Mouse (Mus musculus) large intestine, adult 2 months (tissue): ENCODE data around the gene Ccdc34. TPM values are rescaled to one million over a fixed set of nuclear protein-coding genes. Genes with fewer than 3 reads are reported as not detected.

Experiments used
- DNase-seq: peaks from one replicate; pipeline ENCODE4 v3.0.0-alpha.2; 2012; ENCODE audit warnings: low read depth, low spot score
- WGBS: fragments of 180-500 bp; shearing (Covaris S2); methylation state at CpG from one replicate; pipeline ENCODE4 v1.1.7; 2018; 5-methylcytosine and 5-hydroxymethylcytosine counted together
- polyA plus RNA-seq: library from polyadenylated mRNA; depleted of rRNA; stranded (reverse); fragments of >200 nt; gene quantifications from 2 replicates; pipeline ENCODE4 v1.2.3, GENCODE M21; 2012; rRNA removed

Ccdc34 gene
- 13.3 and 14.1 TPM in 2 replicates for polyA plus RNA-seq

DNA sequence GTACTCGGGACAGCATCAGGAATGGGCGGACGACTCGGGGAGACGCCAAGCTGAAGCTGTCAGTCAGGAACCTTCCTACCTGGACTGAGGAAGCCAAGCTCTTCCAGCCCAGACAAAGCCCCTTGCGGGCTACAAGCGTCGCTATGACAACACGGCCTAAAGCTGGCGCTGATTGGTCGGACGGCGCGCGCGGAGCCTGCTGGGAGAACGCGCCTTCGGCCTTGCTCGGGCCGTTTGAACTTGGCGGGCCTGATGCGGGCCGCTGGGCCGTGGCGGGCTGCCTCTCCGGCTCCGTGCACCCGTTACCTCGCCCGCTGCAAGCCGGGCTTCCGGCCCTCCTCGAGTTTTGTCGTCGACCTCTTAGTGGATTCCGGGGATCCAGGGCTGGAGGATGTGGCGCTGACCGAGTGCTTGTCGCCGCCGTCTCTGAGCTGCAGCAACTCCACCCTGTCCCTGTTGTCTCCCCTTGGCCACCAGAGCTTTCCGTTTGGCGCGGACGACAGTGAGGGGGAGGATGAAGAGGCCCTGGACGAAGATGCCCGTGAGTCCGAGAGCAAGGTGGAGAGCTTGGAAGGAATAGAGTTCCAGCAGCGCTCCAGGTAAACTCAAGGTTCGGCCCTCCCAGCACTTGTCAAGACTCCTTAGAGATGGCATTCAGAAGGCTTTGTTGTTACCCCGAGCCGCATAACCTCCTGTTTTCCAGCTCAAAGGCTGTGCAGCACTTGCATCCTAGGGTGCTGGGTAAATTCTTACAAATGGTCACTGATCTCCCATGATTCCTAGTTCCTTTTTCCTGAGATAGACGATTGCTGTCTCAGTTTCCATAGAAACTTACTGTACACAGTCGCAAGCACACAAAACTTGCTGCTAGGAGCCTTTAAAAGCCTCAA, at the start of gene Ccdc34:
Ccdc34 (plus strand) TSS at position 202 of the 890 bp plus-strand sequence.
- peak; percentile 83 for DNase-seq
- WGBS = under 1% methylated on average over 55 of the region's 55 CpGs

DNA sequence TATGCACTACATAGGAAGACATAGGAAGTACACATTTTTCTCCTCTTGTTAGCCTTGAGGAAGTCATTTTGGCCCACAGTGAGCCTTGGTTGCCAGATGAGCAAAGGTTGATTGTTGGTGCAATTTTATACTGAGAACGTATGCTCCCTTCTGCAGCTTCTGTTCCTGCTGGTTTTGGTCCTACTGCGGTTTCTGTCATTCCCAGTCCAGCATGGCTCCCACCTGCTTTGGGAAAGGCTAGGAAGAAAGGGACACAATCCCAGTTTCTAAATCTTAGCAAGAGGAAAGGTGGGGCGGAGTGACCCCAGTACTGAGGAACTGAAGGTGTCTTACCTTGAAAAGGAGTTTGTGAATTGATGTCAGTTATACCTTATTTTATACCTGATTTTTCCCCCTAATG, 48.2 kb upstream of the Ccdc34 start:
- no peak for DNase-seq
- WGBS = 45% methylated on average over 3 of the region's 3 CpGs

DNA sequence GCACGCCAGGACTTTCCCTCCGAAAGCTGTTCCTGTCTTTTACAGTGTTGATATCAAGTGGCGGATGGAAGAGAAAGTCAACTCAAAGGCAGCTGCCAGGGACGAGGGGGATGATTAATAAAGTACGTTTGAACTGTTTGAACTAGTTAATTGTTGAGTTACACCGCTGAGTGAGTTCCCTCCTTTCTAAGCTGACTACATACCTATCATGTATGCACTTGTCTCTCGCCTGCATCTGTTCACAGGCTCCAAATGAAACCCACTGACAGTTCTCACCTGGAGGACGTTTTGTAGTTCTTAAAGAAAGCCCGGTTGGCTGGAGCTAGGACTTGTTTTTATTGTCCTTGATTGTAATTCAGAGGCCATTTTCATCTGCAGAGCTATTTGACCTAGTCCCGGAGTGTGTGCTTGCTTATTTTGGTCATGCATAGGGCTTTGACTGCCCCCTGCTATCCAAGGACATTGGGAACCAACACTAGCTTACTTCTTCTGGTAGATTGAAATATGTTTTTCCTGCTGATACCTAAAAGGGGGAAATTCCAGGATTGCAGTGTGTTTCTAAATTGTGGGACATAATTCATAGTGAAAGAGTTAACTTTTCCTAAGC, 47.6 kb upstream of the Ccdc34 start:
- WGBS = 41% methylated on average over 10 of the region's 10 CpGs
- DNase-seq = no peak

DNA sequence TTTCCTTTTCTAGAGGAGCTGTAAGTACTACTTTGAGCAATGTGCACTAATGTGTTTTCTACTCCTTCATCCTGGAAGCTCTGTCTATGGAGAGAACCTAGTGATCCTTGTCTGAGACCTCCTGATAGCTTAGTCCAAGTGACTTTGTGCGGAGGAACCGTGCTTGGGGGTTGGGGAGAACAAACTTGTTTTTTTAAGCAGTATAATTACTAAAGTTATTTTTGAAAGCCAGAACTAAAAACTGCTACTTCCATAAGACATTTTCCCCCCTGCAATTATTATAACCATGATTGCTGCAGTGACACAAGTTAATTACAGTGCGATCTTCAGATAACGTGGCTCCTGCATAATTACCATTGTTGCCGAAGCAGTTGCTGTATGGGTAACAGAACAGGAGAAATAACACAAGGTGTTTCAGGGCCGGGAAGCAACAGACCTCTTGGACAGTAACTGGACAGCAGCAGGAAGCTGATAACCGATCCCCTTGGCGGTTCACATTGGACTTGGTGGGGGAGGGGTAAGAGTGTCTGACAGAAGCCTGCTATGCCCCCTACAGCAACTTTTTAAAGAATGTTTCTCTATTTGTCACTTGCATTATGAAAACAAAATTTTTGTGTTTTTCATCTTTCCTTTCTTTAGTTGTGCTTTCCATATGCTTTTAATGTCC, 46.7 kb upstream of the Ccdc34 start:
- 77% methylated on average over 8 of the region's 8 CpGs for WGBS
- no peak for DNase-seq

DNA sequence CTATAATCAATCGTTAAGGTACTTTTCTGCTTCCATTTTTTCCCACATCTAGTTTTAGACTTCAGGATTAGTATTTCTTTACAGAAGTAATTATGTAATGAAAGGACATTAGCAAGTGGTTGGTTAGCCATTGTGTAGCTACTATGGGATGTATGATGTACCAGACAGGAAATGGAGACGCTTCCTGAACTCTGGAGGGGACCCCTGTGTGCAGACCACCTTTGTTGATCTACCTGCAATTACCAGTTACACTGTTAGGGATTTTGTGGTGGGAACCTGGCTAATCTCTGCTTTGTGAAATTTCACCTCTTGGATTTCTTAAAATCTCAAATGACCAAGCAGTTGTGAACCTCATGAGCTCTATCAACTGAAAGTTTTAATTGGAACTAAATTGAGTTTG, 45.3 kb upstream of the Ccdc34 start:
- DNase-seq = no peak
- WGBS = 93% methylated on average over 2 of the region's 2 CpGs

DNA sequence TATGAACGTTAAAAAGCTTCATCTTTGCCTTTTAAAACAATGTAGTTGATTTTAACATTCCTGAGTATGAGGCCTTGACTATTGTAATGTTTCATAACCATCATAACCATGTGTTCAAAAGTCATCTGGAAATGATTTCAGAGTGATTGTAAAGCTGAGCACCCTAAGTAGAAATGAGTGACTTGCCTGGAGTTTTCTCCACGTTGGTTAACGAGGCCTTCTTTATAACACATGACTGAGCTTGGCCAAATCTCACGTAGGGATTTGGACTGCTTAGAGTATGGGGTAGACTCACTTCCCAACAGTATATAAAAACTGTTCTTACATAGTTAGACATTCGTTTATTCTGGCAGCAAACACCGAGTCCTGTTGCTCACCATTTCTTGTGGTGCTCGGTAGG, 44.7 kb upstream of the Ccdc34 start:
- WGBS = 48% methylated on average over 7 of the region's 7 CpGs
- DNase-seq = no peak

DNA sequence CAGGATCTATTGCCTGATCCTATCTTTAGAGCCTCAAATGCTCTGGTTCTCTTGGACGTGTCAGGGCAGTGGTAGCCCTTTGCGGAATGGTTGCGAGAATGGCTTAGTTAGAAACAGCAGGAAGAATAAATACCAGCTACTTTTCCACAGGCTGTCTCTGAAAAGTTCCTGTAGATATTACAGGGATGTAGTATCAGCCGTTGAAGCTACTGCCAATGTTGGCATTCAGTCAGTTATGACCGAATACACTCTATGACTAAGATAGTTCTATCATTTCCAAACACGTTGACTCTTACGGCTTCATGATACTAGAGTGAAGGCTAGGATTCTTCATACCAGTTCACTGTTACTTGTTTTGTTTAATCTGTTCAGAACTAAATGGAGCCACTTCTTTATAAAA, 42.8 kb upstream of the Ccdc34 start:
- WGBS = 89% methylated on average over 7 of the region's 7 CpGs
- DNase-seq = no peak

DNA sequence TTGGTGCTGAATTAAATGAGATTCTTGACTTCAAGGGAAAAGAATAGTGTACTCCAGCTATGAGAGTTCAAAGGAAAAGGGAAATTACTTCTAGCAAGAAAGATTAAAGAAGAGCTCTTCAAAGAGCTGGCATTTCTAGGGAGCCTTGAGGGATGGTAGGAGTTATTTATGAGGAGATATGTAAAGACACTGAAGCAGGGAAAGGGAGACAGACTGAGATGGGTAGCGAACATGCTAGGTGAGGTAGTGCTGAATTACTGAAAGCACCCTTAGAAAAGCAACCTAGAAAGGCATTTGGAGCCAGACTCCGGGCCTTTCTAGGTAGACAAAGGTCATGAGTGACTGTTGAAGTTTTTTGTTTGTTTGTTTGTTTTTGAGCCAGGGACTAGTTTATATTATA, 41.4 kb upstream of the Ccdc34 start:
- DNase-seq = no peak
- 84% methylated on average over 2 of the region's 2 CpGs for WGBS

DNA sequence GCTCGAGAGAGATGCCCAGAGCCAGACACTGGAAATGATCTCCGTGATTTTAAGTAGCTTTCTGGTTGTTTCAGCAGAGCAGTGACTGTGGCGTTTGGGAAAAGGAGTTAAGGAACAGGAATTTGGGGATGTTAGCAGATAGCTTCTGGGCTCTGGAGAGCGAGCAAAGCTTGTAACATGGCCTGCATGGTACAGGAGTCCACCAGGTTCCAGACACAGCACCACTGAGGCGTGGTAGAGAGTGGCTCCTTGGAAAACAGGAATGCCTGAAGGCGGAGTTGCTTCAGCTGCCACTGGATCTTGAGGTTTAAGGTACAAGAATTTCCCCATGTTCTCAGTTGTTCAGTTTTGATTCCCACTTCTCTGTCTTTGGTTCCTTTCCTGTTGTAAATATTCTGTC, 40.3 kb upstream of the Ccdc34 start:
- WGBS = 76% methylated on average over 6 of the region's 6 CpGs
- DNase-seq = no peak

DNA sequence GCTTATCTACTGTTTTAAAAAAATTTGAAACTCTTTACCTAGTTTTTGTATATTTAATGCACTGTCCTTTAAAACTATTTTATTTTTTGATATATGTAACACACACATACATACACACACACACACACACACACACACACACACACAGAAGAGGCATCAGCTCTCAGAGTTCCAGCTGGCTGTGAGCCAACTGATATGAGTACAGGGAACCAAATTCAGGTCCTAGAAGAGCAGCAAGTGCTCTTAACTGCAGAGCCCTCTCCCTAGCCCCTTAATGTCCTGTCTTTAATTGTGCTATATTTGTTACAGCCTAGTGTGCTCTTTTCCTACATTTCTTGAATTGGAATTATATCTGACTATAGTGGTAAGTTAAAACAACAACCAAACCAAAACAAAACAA, 38.4 kb upstream of the Ccdc34 start:
- no peak for DNase-seq

DNA sequence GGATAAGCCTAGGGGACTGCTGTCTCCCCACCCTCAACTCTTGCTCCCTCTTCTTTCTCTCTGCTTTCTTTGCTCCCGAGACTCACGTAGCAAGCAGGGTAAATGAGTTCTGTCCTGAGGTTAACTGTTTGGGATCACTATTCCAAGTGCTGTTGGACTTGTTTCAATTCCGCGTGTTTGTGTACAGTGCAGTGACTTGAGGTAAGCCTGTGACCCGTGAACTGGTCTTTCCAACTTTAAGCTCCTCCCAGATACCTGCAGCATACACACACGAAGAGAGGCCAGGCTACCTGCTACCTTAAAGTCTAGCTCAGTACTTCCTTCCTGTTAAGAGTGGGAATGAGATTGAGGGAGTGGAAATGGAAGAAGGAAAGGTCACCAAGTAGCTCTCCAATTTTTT, 34.2 kb upstream of the Ccdc34 start:
- WGBS = 32% methylated on average over 6 of the region's 6 CpGs
- no peak for DNase-seq

DNA sequence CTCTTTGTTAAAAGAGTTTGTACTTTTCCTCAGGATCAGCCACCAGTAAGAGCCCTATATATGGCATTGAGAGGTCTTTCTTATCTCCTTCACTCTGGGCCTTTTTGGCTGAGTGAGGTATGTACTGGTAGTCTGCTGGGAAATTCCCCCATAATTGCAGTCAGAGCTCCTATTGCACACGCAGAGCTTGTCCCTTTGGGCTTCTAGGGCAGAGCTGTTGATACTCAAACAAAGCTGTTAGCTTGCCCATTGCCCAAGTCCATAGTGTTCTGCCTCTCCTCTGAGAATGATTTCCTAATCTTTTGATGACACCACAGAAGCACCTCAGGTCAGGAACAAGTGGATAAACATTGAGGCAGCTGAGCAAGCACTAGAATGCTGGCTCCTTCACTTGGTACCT, 32.7 kb upstream of the Ccdc34 start:
- 22% methylated on average over 1 of the region's 1 CpGs for WGBS
- no peak for DNase-seq

DNA sequence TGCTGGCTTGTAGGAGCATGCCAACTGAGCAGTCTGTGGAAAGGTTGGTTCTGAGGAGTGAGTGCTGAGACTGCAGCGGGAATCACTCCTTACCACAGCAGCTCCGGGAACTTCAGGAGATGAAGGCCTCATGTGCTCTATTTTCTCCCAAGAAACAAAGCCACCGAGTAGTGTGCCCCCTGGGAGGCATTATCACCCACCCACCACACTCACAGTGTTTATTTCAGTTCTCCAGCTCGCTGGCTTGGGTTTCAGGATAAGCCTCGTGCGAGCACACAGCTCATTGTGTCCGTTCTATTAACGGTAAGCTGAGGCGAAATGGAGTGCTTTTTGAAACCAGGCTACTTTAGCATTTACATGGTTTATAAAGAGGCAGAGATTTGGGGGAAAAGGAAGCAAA, 32.1 kb upstream of the Ccdc34 start:
- DNase-seq = no peak
- 63% methylated on average over 9 of the region's 9 CpGs for WGBS

DNA sequence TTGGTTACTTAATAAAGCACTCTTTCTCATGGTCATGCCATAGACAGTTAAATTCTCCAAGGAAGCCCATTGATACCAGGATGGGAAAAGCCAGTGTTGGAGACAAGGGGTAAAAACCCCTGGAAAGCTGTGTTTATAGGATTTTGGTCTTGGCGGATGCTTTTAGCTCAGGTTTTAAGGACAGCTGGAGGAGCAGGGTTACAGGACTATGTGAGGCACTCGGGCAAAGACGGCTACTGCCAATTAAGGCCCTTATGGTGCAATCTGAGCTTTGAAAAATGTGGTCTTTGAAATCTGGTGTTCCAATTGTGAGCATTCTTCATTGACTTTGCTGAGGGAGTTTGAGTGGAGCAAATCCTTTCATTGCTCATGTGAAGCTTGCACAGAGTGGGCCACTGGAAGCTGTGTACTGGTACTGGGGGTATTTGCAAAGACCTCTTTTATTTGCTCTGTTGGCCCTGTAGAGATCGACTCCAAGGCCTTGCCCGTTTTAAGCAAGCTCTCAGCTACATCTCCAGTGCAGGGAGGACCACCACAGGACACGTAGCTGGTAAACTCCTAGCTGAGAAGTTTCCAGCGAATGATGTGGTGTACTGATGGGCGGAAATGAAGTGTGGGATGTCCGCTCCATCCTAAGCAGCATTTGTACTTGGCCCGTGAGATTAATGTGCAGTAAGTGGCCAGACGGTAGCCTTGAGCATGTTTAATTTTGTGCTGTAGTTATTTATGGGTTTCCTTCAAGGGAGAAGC, 31.4 kb upstream of the Ccdc34 start:
- 65% methylated on average over 11 of the region's 11 CpGs for WGBS
- DNase-seq = no peak

DNA sequence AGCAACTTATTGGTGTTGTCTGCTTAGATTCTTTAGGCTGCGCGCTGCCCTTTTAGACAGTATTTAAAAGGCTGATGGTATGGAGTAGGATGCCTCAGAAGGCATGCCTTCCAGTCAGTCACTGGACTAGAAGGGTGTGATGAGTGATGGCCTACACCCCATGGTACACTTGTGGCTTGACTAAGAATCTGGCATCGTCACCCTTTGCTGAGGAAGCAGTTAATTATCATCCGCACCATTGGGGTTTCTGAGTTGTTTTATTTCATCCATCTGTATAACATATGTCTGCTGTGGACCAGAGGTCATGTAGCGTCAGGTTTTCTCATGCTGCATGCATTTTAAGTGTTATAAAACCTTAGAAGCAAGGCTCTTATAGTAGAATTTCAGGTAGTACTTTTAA, 29.7 kb upstream of the Ccdc34 start:
- DNase-seq = no peak
- WGBS = 67% methylated on average over 5 of the region's 5 CpGs

DNA sequence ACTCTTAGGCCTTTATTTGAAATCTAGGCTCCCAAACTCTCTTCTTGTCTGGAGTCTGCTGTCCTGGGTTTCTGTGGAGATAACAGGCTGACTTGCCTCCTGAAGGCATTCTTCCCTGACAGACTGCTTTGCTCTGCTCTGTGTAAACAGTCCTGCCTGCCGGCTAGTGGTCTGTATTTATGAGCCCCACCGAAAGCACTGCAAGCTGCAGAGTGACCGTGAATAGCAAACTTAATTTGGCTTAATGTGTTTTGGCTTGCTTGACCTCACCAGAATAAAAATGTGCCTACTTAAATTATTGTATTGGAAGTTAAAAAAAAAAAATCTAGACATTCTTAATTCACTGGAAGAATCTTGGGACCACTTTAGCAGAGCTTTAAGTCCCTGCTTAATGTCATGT, 28.4 kb upstream of the Ccdc34 start:
- 20% methylated on average over 3 of the region's 3 CpGs for WGBS
- DNase-seq = no peak

DNA sequence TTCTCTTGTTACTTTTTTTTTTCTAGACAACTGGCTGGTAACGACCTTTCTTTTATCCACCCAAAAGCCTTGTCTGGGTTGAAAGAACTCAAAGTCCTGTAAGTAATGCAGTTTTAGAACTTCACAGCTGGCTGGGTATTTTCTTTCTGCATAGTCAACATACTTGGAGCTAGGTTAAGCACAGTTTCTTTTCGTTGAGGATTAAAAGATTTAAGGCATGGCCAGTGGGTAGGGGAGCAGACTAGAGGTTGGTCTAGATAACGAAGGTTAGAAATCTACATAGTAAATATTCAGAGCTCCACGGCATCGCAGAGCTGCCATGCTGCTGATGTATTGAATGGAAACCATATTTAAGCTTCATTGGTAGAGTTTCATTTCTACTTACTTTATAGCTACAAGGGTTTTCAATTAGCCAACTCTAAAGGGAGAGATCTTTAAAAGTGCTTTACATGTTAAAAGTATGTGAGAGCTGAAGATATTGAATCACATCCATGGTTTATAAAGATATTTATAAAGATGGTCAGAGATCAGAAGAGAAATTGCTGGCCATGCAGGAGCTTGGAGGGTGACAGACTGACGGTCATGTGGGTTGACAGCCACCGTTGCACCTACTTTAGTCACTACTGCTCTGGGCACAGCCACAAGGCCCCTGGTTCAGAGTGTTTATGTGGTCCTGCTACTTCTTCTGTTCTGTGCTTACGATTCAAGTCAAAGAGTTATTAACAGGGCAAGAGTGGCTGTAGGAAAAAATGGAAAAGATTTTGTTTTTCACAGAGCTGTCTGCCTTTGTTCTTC, 27.7 kb upstream of the Ccdc34 start:
- 65% methylated on average over 8 of the region's 8 CpGs for WGBS
- no peak for DNase-seq

DNA sequence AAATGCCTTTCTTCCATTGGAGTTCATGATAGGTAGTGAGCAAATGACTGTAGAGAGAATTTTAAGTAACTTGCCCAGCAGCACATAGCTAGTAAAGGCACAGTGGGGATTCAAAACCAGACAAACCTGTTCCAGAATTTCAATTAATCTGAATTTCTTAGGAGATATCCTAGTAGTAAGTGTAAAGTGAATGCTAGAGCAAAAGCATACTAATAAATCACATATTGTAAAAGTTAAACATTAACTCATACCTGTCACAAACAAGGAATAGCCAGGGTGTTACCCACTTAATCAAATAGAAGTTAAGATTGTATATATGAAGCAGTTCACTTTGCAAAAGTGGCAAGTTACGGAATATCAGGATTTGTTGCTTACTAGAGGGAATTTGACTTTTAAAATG, 25.9 kb upstream of the Ccdc34 start:
- WGBS = 33% methylated on average over 1 of the region's 1 CpGs

DNA sequence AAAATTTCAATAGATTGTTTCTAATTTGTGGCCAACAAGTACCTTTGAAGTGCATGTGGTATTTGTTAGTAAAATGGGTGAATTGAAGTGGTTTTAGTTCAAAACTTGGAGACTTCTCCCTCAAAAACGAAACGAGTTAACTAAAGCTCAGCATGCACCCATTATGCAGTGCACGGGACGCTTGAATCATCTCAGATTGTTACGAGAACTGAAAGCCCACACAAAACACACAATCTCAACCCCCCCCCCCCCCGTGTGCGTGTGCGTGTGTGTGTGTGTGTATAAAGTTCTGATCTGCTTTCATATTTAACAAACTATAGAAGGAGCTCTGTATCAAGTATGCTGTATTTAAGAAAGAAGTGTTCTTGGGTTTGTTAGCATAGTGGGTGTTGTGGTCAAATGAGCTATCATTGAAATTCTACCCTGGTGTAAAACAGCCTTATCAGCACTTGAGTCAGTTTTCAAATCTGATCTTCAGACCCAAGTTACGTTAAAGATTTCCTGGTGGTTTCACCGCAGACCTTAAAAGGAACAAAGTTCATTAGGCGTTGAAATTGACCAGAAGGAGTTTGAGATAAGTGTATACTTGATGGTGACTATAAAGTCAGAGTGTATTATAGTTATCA, 25.1 kb upstream of the Ccdc34 start:
- 34% methylated on average over 11 of the region's 11 CpGs for WGBS
- peak; percentile 67 for DNase-seq

More for the DNA sequence above, 25.9 kb upstream of the Ccdc34 start:
- DNase-seq = peak; percentile 78
